Mouse (Mus musculus): ENCODE measurements at regions not wholly inside any gene's neighbourhood (a gene's known extent, or its start where the extent isn't known, plus 50 kb on each side); places are given as distances from the start of the nearest gene placed in this dataset.

- WGBS = 92% methylated on average over 4 of the region's 4 CpGs
- no peak overlapping the region for H3K27ac ChIP-seq (ENCODE audit: insufficient read depth, low read length)
- H3K27me3 ChIP-seq (ENCODE audit: control insufficient read depth, insufficient read depth, low read length) = no peaks in the 10 kb centered on the region
- no peaks in the 10 kb centered on the region for H3K4me1 ChIP-seq (ENCODE audit: control insufficient read depth, insufficient read depth, low read length)
- TF ChIP-seq CTCF (IDR thresholded peaks at IDR 0.05; ENCODE audit: borderline replicate concordance, insufficient read depth, low read depth, low read length) (no peak), POLR2A (IDR thresholded peaks at IDR 0.05; ENCODE audit: borderline replicate concordance, insufficient read depth, low read length) (no peak)
- no peak overlapping the region for H3K4me3 ChIP-seq (replicated peaks; ENCODE audit: insufficient read depth, low read depth, low read length)
- no peak for DNase-seq
Observed at GRCm38 (mm10) chr12:15932067-15932466, 115.3 kb upstream of the Trib2 start.

- no peak for DNase-seq
- Histone ChIP-seq H3K27ac (ENCODE audit: insufficient read depth, low read length) (no peak overlapping the region), H3K4me1 (ENCODE audit: control insufficient read depth, insufficient read depth, low read length) (no peaks in the 10 kb centered on the region), H3K27me3 (ENCODE audit: control insufficient read depth, insufficient read depth, low read length) (no peaks in the 10 kb centered on the region), H3K4me3 (replicated peaks; ENCODE audit: insufficient read depth, low read depth, low read length) (no peak overlapping the region)
- TF ChIP-seq POLR2A (IDR thresholded peaks at IDR 0.05; ENCODE audit: borderline replicate concordance, insufficient read depth, low read length) (no peak), CTCF (IDR thresholded peaks at IDR 0.05; ENCODE audit: borderline replicate concordance, insufficient read depth, low read depth, low read length) (no peak)
- WGBS = 92% methylated on average over 4 of the region's 4 CpGs
Observed at GRCm38 (mm10) chr12:15931535-15931934, 114.8 kb upstream of the Trib2 start.

- no peak for DNase-seq
- Histone ChIP-seq H3K4me3 (replicated peaks; ENCODE audit: insufficient read depth, low read depth, low read length) (no peak overlapping the region), H3K4me1 (ENCODE audit: control insufficient read depth, insufficient read depth, low read length) (no peaks in the 10 kb centered on the region), H3K27ac (ENCODE audit: insufficient read depth, low read length) (no peak overlapping the region), H3K27me3 (ENCODE audit: control insufficient read depth, insufficient read depth, low read length) (no peaks in the 10 kb centered on the region)
- TF ChIP-seq POLR2A (IDR thresholded peaks at IDR 0.05; ENCODE audit: borderline replicate concordance, insufficient read depth, low read length) = no peak
- no peak for TF ChIP-seq CTCF (IDR thresholded peaks at IDR 0.05; ENCODE audit: borderline replicate concordance, insufficient read depth, low read depth, low read length)
- 96% methylated on average over 3 of the region's 3 CpGs for WGBS
Observed at GRCm38 (mm10) chr12:15930155-15930554, 113.4 kb upstream of the Trib2 start.

- Histone ChIP-seq H3K4me1 (ENCODE audit: control insufficient read depth, insufficient read depth, low read length) (no peaks in the 10 kb centered on the region), H3K27ac (ENCODE audit: insufficient read depth, low read length) (no peak overlapping the region), H3K27me3 (ENCODE audit: control insufficient read depth, insufficient read depth, low read length) (no peaks in the 10 kb centered on the region), H3K4me3 (replicated peaks; ENCODE audit: insufficient read depth, low read depth, low read length) (no peak overlapping the region)
- TF ChIP-seq CTCF (IDR thresholded peaks at IDR 0.05; ENCODE audit: borderline replicate concordance, insufficient read depth, low read depth, low read length) (no peak), POLR2A (IDR thresholded peaks at IDR 0.05; ENCODE audit: borderline replicate concordance, insufficient read depth, low read length) (no peak)
- DNase-seq = no peak
- 80% methylated on average over 1 of the region's 1 CpGs for WGBS
Observed at GRCm38 (mm10) chr12:15929541-15929940, 112.8 kb upstream of the Trib2 start.

- H3K4me3 ChIP-seq (replicated peaks; ENCODE audit: insufficient read depth, low read depth, low read length) = no peak overlapping the region
- no peak for TF ChIP-seq POLR2A (IDR thresholded peaks at IDR 0.05; ENCODE audit: borderline replicate concordance, insufficient read depth, low read length)
- no peak for TF ChIP-seq CTCF (IDR thresholded peaks at IDR 0.05; ENCODE audit: borderline replicate concordance, insufficient read depth, low read depth, low read length)
- WGBS = 91% methylated on average over 1 of the region's 1 CpGs
- no peaks in the 10 kb centered on the region for H3K27me3 ChIP-seq (ENCODE audit: control insufficient read depth, insufficient read depth, low read length)
- DNase-seq = no peak
- no peaks in the 10 kb centered on the region for H3K4me1 ChIP-seq (ENCODE audit: control insufficient read depth, insufficient read depth, low read length)
- no peak overlapping the region for H3K27ac ChIP-seq (ENCODE audit: insufficient read depth, low read length)
Observed at GRCm38 (mm10) chr12:15918291-15918690, 101.6 kb upstream of the Trib2 start.

- Histone ChIP-seq H3K27me3 (ENCODE audit: control insufficient read depth, insufficient read depth, low read length) (no peaks in the 10 kb centered on the region), H3K4me3 (replicated peaks; ENCODE audit: insufficient read depth, low read depth, low read length) (no peak overlapping the region), H3K4me1 (ENCODE audit: control insufficient read depth, insufficient read depth, low read length) (no peaks in the 10 kb centered on the region), H3K27ac (ENCODE audit: insufficient read depth, low read length) (no peak overlapping the region)
- no peak for DNase-seq
- WGBS = 94% methylated on average over 1 of the region's 1 CpGs
- TF ChIP-seq POLR2A (IDR thresholded peaks at IDR 0.05; ENCODE audit: borderline replicate concordance, insufficient read depth, low read length) (no peak), CTCF (IDR thresholded peaks at IDR 0.05; ENCODE audit: borderline replicate concordance, insufficient read depth, low read depth, low read length) (no peak)
Observed at GRCm38 (mm10) chr12:15912959-15913358, 96.2 kb upstream of the Trib2 start.

GRCm38 (mm10) chr12:15912491-15912890 lies 95.8 kb upstream of the Trib2 start:
- TF ChIP-seq POLR2A (IDR thresholded peaks at IDR 0.05; ENCODE audit: borderline replicate concordance, insufficient read depth, low read length) = no peak
- TF ChIP-seq CTCF (IDR thresholded peaks at IDR 0.05; ENCODE audit: borderline replicate concordance, insufficient read depth, low read depth, low read length) = no peak
- no peak for DNase-seq
- Histone ChIP-seq H3K4me3 (replicated peaks; ENCODE audit: insufficient read depth, low read depth, low read length) (no peak overlapping the region), H3K4me1 (ENCODE audit: control insufficient read depth, insufficient read depth, low read length) (no peaks in the 10 kb centered on the region), H3K27me3 (ENCODE audit: control insufficient read depth, insufficient read depth, low read length) (no peaks in the 10 kb centered on the region), H3K27ac (ENCODE audit: insufficient read depth, low read length) (no peak overlapping the region)
- WGBS = 64% methylated on average over 3 of the region's 3 CpGs

- Histone ChIP-seq H3K4me1 (ENCODE audit: control insufficient read depth, insufficient read depth, low read length) (no peaks in the 10 kb centered on the region), H3K27ac (ENCODE audit: insufficient read depth, low read length) (no peak overlapping the region), H3K4me3 (replicated peaks; ENCODE audit: insufficient read depth, low read depth, low read length) (no peak overlapping the region), H3K27me3 (ENCODE audit: control insufficient read depth, insufficient read depth, low read length) (no peaks in the 10 kb centered on the region)
- 93% methylated on average over 1 of the region's 1 CpGs for WGBS
- no peak for DNase-seq
- no peak for TF ChIP-seq POLR2A (IDR thresholded peaks at IDR 0.05; ENCODE audit: borderline replicate concordance, insufficient read depth, low read length)
- TF ChIP-seq CTCF (IDR thresholded peaks at IDR 0.05; ENCODE audit: borderline replicate concordance, insufficient read depth, low read depth, low read length) = no peak
Observed at GRCm38 (mm10) chr12:15911254-15911991, 94.7 kb upstream of the Trib2 start.
